Mouse (Mus musculus): ENCODE results near the gene Irf2bp2.

The Irf2bp2 gene

DNA sequence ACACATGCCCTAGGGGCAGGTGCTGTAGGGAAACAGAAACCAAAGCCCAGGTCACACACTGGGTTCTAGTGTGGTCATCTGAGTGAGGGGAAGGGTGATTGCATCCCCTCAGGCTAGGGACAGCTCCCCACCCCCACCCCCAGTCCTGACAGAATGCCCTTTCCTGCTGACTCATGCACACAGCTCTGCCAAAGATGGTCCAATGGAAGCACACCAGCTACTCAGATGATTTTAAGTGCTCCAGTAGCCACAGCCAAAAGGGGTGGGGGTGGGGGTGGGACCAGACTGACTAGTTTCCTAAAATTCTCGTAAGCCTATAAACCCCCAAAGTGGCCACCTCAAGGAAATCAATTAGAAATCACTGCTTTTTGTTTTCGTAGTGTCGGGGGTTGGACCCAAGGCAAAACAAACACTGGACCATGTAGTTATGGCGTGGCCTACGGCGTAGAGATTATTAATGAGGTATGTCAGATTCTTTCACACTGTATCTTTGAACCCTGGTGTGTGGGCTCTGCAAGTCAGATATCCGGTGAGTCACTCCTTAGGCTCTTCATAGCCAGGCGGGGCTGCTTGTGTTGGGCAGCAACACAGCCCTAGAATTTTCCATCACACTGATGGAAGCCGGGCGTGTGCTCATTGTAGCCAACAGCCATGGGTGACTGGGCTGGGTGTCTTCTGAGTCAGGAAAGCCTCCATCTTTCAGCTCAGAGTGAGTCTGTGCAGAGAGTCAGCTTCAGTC is 54.3 kb downstream of the Irf2bp2 start:
- no peak for DNase-seq (ENCODE audit: extremely low read depth, low read depth, low spot score)

DNA sequence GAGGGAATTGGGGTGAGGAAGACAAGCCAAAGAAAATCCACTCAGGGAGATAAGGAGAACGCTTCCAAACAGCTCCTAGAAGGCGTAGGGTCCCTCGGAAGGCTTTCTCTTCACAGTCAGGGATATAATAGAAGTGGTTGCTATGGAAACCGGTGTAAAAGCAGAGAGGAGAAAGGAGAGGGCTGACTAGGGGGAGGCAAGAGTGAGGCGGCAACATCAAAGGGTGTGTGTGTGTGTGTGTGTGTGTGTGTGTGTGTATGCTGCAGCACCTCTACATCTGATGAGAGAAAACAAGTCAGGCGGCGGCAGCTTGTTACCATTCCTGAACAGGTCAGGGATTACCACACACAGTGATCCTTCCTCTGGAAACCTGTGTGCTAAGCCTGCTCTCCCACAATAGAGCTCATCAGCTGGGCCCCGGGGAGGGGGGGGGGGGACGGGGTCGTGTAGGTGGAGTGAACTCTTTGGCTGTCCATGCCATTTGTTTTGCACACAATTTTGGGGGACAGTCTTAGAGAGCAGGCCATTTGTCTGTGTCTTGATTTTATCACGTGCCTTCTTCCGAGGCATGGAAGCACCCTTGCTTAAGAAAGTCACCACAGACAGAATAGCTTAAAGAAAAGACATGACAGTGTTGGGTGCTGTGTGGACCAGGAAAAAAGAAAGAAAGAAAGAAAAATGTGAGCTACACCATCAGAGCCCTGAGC is 55.0 kb downstream of the Irf2bp2 start:
- DNase-seq (ENCODE audit: extremely low read depth, low read depth, low spot score), result no peak

Measured in fat pad, adult 2 months (tissue).